Mouse (Mus musculus) kidney, postnatal 36 days (tissue): ENCODE results near the gene Adcy3.

Experiments used
- DNase-seq, 2 experiments: peaks; one replicate each; pipeline ENCODE4 v3.0.0; 2021 to 2022; ENCODE audit warnings: mixed read lengths in 2 of 2

Gene Adcy3

GRCm38 (mm10) chr12:4245742-4246141, 112.8 kb downstream of the Adcy3 start:
- no peak for DNase-seq

GRCm38 (mm10) chr12:4249786-4250185, 116.9 kb downstream of the Adcy3 start:
- DNase-seq = no peak

GRCm38 (mm10) chr12:4252742-4253655, 120.1 kb downstream of the Adcy3 start:
- no peak for DNase-seq
